Mouse (Mus musculus): ENCODE measurements at regions not wholly inside any gene's neighbourhood (a gene's known extent, or its start where the extent isn't known, plus 50 kb on each side); places are given as distances from the start of the nearest gene placed in this dataset.

- no peak for DNase-seq (ENCODE audit: low read depth, low spot score)
Observed at GRCm38 (mm10) chr12:45929001-45929759, 854.7 kb upstream of the Stxbp6 start.
